Mouse (Mus musculus): ENCODE results near the gene Prkcsh. TPM values are rescaled to one million over a fixed set of nuclear protein-coding genes. Genes with fewer than 3 reads are reported as not detected.
A peak's percentile ranks its signal among the peaks of the same experiment; 100 is the strongest.

Prkcsh gene
- polyA plus RNA-seq, 1 experiment from 2014 or later, result 72.2 TPM

- peak overlapping the region; percentile 57 for H3K4me3 ChIP-seq (ENCODE audit: low read depth, low read length)
- no peak overlapping the region; the same call in 1 of the 2 replicates for H3K27ac ChIP-seq (ENCODE audit: low read depth, low read length)
- WGBS (ENCODE audit: insufficient replicate concordance), result 14% methylated on average over 26 of the region's 26 CpGs
- no peak for ATAC-seq (replicated peaks; ENCODE audit: insufficient number of reproducible peaks, low FRiP score, low TSS enrichment)
- peak overlapping the region; percentile 71 for H3K9ac ChIP-seq (ENCODE audit: low read depth, low read length)
- no peaks in the 10 kb centered on the region for H3K9me3 ChIP-seq (replicated peaks; ENCODE audit: control insufficient read depth, low read length)
- H3K27me3 ChIP-seq (ENCODE audit: control insufficient read depth, insufficient read depth, low read length), result peaks cover 21% of the 10 kb centered on the region
- H3K4me2 ChIP-seq, result peak overlapping the region; percentile 94
- peaks cover 24% of the 10 kb centered on the region for H3K4me1 ChIP-seq (ENCODE audit: control insufficient read depth, insufficient read depth, low read length)
- H3K36me3 ChIP-seq (ENCODE audit: control insufficient read depth, insufficient read depth, low read length), result no peaks in the 10 kb centered on the region; the same call in 1 of the 2 replicates
Observed at GRCm38 (mm10) chr9:21960558-21961208, 41.9 kb upstream of the Prkcsh start.

- Histone ChIP-seq H3K27me3 (ENCODE audit: control insufficient read depth, insufficient read depth, low read length) (peaks cover 21% of the 10 kb centered on the region), H3K36me3 (ENCODE audit: control insufficient read depth, insufficient read depth, low read length) (no peaks in the 10 kb centered on the region; the same call in 1 of the 2 replicates), H3K9ac (ENCODE audit: low read depth, low read length) (peak overlapping the region; percentile 71), H3K4me3 (ENCODE audit: low read depth, low read length) (peak overlapping the region; percentile 57), H3K27ac (ENCODE audit: low read depth, low read length) (peak overlapping the region; percentile 74), H3K4me1 (ENCODE audit: control insufficient read depth, insufficient read depth, low read length) (peaks cover 24% of the 10 kb centered on the region), H3K4me2 (peak overlapping the region; percentile 94), H3K9me3 (replicated peaks; ENCODE audit: control insufficient read depth, low read length) (no peaks in the 10 kb centered on the region)
- ATAC-seq (replicated peaks; ENCODE audit: insufficient number of reproducible peaks, low FRiP score, low TSS enrichment), result no peak
- WGBS (ENCODE audit: insufficient replicate concordance), result 2% methylated on average over 35 of the region's 35 CpGs
Observed at GRCm38 (mm10) chr9:21961366-21961980, 41.1 kb upstream of the Prkcsh start.

DNA sequence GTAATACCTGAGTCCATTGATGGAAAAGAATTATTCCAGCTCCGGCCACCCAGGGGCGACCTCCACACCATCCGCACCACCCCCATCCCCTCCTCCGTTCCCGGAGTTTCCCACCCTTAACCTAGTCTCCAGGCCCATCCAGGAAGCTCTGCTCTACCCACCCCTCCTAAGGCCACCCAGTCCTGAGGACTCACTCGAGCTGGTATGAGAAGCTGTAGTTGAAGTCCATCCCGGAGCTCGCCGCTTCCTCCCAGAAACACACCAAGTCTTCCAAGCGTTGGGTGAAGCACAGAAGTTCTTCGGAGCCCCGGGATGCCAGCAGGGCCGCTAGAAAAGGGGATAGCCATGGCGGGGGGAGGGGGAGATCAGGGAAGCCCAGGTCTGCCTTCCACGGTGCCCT lies 40.6 kb upstream of the Prkcsh start:
- ATAC-seq (replicated peaks; ENCODE audit: insufficient number of reproducible peaks, low FRiP score, low TSS enrichment), result no peak
- Histone ChIP-seq H3K9ac (ENCODE audit: low read depth, low read length) (peak overlapping the region; percentile 71), H3K27me3 (ENCODE audit: control insufficient read depth, insufficient read depth, low read length) (peaks cover 21% of the 10 kb centered on the region), H3K27ac (ENCODE audit: low read depth, low read length) (peak overlapping the region; percentile 74), H3K4me2 (peak overlapping the region; percentile 94), H3K4me3 (ENCODE audit: low read depth, low read length) (peak overlapping the region; percentile 57), H3K36me3 (ENCODE audit: control insufficient read depth, insufficient read depth, low read length) (no peaks in the 10 kb centered on the region; the same call in 1 of the 2 replicates), H3K9me3 (replicated peaks; ENCODE audit: control insufficient read depth, low read length) (no peaks in the 10 kb centered on the region), H3K4me1 (ENCODE audit: control insufficient read depth, insufficient read depth, low read length) (peaks cover 24% of the 10 kb centered on the region)
- 0% methylated on average over 14 of the region's 15 CpGs for WGBS (ENCODE audit: insufficient replicate concordance)

DNA sequence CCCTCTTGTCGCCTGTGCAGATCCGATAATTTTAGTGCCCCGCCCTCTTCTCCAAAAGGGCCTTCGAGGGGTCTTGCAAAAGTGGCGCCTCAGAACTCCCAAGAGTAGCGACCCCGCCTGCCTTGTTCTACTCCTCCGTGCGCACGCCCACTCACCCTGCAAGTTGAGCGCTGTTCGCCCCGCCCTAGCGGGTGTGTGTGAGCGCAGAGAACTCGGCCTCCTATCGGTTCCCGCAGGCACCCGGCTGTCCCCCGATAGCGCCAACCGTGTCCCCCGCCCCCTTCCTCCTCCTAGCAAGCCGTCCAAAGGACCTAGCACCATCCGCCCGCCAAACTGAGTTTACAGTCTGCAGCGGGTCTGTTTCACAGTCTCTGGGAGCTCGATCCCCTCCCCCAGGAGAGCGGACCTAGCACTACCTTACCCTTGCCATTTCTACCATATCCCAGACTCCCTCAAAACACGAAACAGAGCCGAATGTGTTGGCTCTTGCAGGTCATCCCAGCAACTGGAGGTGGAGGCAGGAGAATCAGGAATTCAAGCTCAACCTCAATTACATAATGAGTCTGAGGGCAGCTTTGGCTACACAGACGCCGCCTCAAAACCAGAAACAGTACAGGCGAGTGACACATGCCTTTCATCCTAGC lies 40.1 kb upstream of the Prkcsh start:
- Histone ChIP-seq H3K27ac (ENCODE audit: low read depth, low read length) (peak overlapping the region; percentile 74), H3K4me2 (peak overlapping the region; percentile 94), H3K36me3 (ENCODE audit: control insufficient read depth, insufficient read depth, low read length) (no peaks in the 10 kb centered on the region; the same call in 1 of the 2 replicates), H3K4me1 (ENCODE audit: control insufficient read depth, insufficient read depth, low read length) (peaks cover 24% of the 10 kb centered on the region), H3K9ac (ENCODE audit: low read depth, low read length) (peak overlapping the region; percentile 71), H3K27me3 (ENCODE audit: control insufficient read depth, insufficient read depth, low read length) (peaks cover 21% of the 10 kb centered on the region), H3K9me3 (replicated peaks; ENCODE audit: control insufficient read depth, low read length) (no peaks in the 10 kb centered on the region), H3K4me3 (ENCODE audit: low read depth, low read length) (peak overlapping the region; percentile 57)
- WGBS (ENCODE audit: insufficient replicate concordance), result 2% methylated on average over 34 of the region's 34 CpGs
- ATAC-seq (replicated peaks; ENCODE audit: insufficient number of reproducible peaks, low FRiP score, low TSS enrichment), result peak; percentile 86

DNA sequence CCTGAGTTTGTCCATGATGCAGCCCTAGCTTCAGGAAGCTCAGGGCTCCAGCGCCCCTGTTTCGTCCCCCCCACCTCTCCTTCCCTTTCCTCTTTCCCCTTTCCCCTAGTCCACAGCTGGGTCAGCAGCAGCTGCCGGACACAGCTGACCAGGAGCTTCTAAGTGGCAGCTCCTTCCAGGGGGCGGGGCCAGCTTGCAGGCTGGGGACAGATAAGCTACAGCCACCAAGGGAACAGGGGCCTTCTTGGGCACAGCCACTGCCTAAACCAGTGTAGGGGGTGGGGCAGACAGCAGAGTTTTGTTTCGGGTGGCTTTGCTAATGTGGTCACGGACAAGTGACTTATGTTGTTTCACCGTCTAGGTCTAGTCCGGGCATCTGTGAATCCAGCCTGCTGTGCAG lies 39.2 kb upstream of the Prkcsh start, which contains the start of gene Epor:
Epor (minus strand) TSS at position 90 of the 400 bp plus-strand sequence.
- Histone ChIP-seq H3K9me3 (replicated peaks; ENCODE audit: control insufficient read depth, low read length) (no peaks in the 10 kb centered on the region), H3K4me1 (ENCODE audit: control insufficient read depth, insufficient read depth, low read length) (peaks cover 24% of the 10 kb centered on the region), H3K9ac (ENCODE audit: low read depth, low read length) (peak within 1 kb of the TSS; percentile 71), H3K4me3 (ENCODE audit: low read depth, low read length) (peak within 1 kb of the TSS; percentile 57), H3K27ac (ENCODE audit: low read depth, low read length) (peak within 1 kb of the TSS; percentile 74), H3K27me3 (ENCODE audit: control insufficient read depth, insufficient read depth, low read length) (peaks cover 21% of the 10 kb centered on the region), H3K4me2 (peak within 1 kb of the TSS; percentile 94), H3K36me3 (ENCODE audit: control insufficient read depth, insufficient read depth, low read length) (no peaks in the 10 kb centered on the region; the same call in 1 of the 2 replicates)
- 12% methylated on average over 8 of the region's 8 CpGs for WGBS (ENCODE audit: insufficient replicate concordance)
- peak; percentile 83 for ATAC-seq (replicated peaks; ENCODE audit: insufficient number of reproducible peaks, low FRiP score, low TSS enrichment)

DNA sequence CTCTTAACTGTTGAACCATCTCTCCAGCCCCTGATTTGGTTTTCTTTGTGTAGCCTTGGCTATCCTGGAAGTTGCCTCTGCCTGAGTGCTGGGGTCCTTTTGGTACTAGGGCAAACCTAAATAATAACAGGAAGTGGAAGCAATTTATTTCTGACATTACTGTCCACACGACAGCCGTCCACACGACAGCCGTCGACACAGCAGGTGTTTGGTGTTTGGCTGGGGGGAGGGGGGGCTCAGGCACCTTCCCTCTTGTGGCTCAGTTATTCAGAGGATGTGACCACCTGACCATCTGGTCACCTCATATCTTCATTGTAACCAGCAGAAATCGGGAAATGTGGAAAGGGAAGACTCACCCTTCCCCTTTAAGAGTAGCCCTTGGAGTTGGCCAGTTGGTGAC lies 33.7 kb upstream of the Prkcsh start:
- Histone ChIP-seq H3K4me1 (ENCODE audit: control insufficient read depth, insufficient read depth, low read length) (0 out of 2 replicates have a peak, but pooled peaks cover under 1% of the 10 kb centered on the region), H3K36me3 (ENCODE audit: control insufficient read depth, insufficient read depth, low read length) (no peaks in the 10 kb centered on the region), H3K27ac (ENCODE audit: low read depth, low read length) (no peak overlapping the region), H3K9me3 (replicated peaks; ENCODE audit: control insufficient read depth, low read length) (no peaks in the 10 kb centered on the region), H3K4me3 (ENCODE audit: low read depth, low read length) (no peak overlapping the region), H3K9ac (ENCODE audit: low read depth, low read length) (no peak overlapping the region), H3K27me3 (ENCODE audit: control insufficient read depth, insufficient read depth, low read length) (no peaks in the 10 kb centered on the region), H3K4me2 (no peak overlapping the region)
- ATAC-seq (replicated peaks; ENCODE audit: insufficient number of reproducible peaks, low FRiP score, low TSS enrichment), result no peak
- 57% methylated on average over 6 of the region's 6 CpGs for WGBS (ENCODE audit: insufficient replicate concordance)

GRCm38 (mm10) chr9:21969304-21969703 lies 33.3 kb upstream of the Prkcsh start:
- no peak overlapping the region for H3K4me3 ChIP-seq (ENCODE audit: low read depth, low read length)
- no peak overlapping the region for H3K27ac ChIP-seq (ENCODE audit: low read depth, low read length)
- no peaks in the 10 kb centered on the region for H3K9me3 ChIP-seq (replicated peaks; ENCODE audit: control insufficient read depth, low read length)
- no peaks in the 10 kb centered on the region for H3K27me3 ChIP-seq (ENCODE audit: control insufficient read depth, insufficient read depth, low read length)
- 80% methylated on average over 4 of the region's 4 CpGs for WGBS (ENCODE audit: insufficient replicate concordance)
- ATAC-seq (replicated peaks; ENCODE audit: insufficient number of reproducible peaks, low FRiP score, low TSS enrichment), result no peak
- H3K9ac ChIP-seq (ENCODE audit: low read depth, low read length), result no peak overlapping the region
- no peaks in the 10 kb centered on the region for H3K4me1 ChIP-seq (ENCODE audit: control insufficient read depth, insufficient read depth, low read length)
- no peak overlapping the region for H3K4me2 ChIP-seq
- H3K36me3 ChIP-seq (ENCODE audit: control insufficient read depth, insufficient read depth, low read length), result no peaks in the 10 kb centered on the region

DNA sequence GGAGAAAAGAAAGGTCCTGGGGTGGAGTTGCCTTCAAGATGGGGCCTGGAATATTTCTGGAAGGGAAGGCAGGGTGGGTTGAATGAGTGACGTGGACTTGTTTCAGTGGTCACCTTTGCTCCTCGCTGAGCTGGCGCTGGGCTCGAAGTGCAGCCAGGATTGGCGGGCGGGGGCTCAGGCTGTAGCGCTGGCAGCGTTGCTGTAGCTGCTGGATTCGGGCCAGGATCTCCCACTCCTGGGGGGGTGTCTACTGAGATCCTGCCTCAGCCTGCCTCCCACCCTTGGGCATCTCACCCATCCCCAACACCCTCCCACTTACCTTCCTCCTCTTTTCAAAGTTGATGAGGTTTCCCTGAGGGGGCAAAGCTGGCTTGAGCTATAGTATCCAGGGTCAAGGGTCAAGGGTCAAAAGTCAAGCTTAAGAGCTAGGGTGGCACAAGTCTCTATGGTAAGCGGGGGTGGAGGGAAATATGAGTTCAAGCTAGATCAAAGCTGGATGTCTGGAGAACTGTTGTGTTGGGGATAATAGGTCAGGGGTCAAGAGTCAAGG lies 25.9 kb upstream of the Prkcsh start:
- ATAC-seq (replicated peaks; ENCODE audit: insufficient number of reproducible peaks, low FRiP score, low TSS enrichment), result no peak
- WGBS (ENCODE audit: insufficient replicate concordance), result 88% methylated on average over 10 of the region's 10 CpGs
- no peaks in the 10 kb centered on the region for H3K36me3 ChIP-seq (ENCODE audit: control insufficient read depth, insufficient read depth, low read length)

More for the DNA sequence above, 25.9 kb upstream of the Prkcsh start:
- no peaks in the 10 kb centered on the region for H3K9me3 ChIP-seq (replicated peaks; ENCODE audit: control insufficient read depth, low read length)
- no peak overlapping the region for H3K9ac ChIP-seq (ENCODE audit: low read depth, low read length)
- peaks cover 13% of the 10 kb centered on the region for H3K27me3 ChIP-seq (ENCODE audit: control insufficient read depth, insufficient read depth, low read length)
- H3K4me2 ChIP-seq, result no peak overlapping the region
- no peak overlapping the region for H3K4me3 ChIP-seq (ENCODE audit: low read depth, low read length)
- H3K4me1 ChIP-seq (ENCODE audit: control insufficient read depth, insufficient read depth, low read length), result no peaks in the 10 kb centered on the region
- no peak overlapping the region for H3K27ac ChIP-seq (ENCODE audit: low read depth, low read length)

All from heart, embryonic 11.5 days (tissue).